Mouse (Mus musculus) right cerebral cortex, adult 2 months (tissue): ENCODE measurements around the gene 2410131K14Rik.

Experiments used
- DNase-seq, 2 experiments: peaks; one replicate each; pipeline ENCODE4 v3.0.0; 2021 to 2022; ENCODE audit warnings: low spot score in 2 of 2

Gene 2410131K14Rik

DNA sequence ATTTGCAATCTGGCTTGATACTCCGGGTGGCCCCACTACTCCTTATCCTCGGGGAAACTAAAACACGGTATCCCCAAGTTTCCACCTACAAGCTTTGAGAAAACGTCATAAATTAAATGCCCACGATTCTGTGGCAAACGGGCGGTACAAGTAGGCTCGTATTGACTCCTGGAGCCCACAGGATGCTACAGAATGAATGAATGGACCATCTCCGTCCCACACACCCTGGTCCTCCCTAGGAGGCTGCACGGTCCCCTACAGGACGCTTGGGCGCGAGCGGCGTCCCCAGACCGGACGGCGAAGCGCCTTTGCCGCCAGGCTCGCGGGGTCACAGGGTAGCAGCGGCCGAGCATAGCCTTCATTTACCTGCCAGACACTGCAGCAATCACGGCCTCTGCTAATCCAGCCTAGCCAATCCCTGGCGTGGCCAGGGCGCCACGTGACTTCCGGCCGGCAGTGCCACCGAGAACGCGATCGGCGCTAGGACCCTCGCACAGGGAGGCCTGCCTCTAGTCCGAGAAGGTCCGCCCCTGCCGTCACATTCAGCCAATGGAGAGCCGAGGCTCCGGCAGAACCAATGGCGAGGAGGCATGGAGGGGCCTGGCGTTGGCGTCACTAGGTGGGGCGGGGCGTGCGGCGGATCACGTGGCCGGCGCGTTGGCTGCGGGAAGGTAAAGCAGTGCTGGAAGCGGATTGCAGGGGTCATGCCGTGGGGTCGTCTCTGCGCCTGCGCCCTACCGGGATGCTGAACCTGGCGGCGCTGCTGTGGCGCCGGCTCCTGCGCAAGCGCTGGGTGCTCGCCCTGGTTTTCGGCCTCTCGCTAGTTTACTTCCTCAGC, at the start of gene 2410131K14Rik, which contains the start of gene Rnft2:
Gene 2410131K14Rik (plus strand): TSS at position 622 of the 838 bp plus-strand sequence.
Gene Rnft2 (minus strand): TSS at position 511 of the 838 bp plus-strand sequence.
- DNase-seq: peak; percentile 100

- no peak for DNase-seq
Measured at GRCm38 (mm10) chr5:118197421-118197820, 47.6 kb upstream of the 2410131K14Rik start.

DNA sequence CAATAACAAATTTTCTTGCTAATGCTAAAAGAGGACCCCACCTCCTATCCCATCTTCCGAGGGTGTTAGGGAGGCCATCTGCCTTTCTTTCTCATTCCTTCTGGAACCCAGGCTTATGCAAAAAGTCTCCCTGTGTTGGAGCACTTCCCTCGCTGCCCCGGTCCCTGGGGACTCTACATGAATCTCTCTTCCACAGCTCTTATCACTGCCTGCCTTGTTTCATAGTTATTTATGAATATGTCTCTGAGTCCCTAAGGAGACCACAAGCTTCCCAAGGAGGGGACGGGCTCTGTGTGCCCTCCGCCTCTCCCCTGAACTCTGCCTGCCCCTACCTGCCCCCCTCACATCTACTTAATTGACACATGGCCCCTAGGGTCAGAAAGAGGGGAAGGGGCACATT, 45.4 kb upstream of the 2410131K14Rik start:
- no peak for DNase-seq

DNA sequence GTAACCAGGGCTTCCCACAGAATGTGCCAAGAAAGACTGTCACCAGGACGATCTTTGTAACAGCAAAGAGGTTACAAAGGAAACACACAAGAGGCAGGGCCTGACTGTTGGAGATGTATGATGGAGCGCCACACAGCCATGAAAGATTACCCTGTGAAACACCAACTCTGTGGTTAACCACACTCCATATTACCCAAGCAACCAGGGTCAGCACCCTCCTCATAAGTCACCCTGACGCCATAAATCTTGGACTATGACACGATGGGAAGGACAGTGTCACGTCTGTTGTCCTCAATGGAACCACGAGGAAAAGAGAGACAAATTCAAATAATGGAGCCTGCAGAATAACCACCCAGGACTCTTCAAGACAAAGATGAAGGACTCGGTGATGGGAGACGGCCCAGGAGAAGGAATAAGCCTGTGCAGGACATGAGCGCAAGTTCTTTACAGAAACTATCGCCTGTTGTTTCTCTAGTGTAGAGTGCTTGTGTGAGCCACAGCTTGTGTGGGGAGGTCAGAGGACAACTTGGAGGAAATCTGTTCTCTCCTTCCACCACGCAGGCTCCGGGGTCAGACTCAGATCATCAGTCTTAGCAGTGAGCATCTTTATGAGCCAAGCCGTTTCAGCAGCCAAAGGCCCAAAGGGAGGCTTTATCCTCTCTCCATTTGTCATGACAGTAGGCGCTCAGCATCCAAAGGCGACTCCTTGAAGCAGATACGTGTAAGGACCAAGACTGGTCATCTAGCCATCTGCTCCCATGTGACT, 40.2 kb upstream of the 2410131K14Rik start:
- no peak for DNase-seq

DNA sequence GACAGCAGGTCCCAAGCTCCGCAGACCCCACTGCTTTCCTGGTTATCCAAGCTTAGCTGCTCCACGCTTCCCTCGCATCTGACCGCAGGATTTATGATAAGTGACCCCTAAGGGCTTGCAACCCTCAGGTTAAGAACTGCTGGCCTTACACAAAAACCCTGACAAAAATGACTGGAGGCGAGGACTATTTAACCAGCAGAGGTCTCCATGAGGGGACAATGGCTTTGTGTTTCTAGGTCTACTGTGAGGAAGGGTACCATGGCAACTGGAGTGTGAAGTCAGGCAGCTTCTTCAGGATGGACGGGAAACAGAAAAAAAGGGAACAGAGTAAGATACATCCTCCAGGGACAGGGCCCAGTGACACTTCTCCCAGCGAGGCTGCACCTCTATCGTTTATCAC, 39.2 kb upstream of the 2410131K14Rik start:
- DNase-seq: no peak

DNA sequence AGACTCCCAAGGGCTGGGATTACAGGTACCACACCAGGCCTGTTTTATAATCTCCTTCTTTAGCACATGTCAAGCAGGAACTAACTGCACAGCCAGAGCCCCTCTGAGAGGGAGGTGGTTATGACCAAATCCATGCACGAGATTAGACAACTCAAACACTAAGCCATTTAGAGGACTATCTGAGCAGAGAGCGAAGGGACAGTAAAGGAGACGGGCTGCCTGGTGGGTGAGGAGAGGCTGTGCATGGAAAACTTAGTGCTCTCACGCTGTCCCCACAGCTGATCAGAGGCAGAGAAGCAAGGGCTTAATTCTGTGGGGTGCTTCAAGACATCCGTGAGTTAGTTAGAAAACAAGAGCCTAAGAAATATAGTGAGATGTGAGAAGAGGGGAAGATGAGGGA, 31.0 kb upstream of the 2410131K14Rik start:
- DNase-seq: peak in 1 of 2 experiments; percentile 22

DNA sequence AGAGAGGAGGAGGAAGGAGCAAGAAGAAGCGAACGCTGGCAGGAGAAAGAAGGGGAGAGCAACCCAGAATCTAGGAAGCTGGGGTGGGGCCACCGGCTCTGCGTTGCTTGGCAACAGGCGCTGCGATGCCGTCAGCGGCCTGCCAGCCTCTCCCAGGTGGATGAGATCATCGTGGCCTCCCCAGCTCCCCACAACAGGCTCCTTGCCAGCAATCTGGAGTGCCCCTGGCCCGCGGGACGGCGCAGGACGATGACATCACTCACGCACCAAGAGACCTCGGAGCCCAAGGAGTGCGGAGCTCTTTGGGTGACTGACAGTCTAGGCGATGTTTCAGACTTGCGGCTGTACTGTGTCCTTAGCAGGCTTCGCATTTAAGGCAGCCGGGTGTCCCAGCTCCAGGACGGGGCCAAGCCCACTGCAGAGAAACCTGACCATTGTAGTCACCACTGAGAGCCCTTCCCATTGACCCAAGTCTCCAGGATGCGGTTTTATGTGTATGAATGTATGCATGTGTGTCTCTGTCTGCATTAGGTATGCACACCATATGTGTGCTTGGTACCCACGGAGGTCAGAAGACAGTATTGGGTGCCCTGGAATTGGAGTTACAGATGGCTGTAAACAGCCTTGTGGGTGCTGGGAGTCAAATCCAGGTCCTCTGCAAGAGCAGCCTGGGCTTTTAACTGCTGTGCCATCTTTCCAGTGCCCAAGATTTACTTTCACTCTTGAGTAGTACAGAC, 30.4 kb upstream of the 2410131K14Rik start:
- peak; percentile 91 to 92 for DNase-seq

DNA sequence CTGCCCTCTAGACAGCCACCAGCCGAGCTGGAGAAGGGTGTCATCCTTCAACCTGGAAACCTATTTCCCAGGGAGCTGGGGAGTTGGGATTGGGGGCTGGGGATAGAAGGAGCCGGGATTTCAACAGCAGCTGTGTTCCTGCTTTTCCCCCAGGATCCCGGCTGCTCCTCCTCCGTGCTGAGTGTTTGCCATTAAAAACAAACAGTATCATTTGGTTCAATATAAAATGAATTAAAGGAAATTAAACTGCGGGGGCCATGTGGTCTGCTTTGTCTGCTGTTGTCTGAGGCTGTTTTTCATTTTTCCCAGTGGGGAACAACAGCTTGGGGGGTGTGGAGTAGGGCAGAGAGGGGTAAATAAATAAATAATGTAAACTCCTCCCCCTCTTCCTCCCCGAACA, 27.6 kb upstream of the 2410131K14Rik start:
- peak in 1 of 2 experiments; percentile 20 for DNase-seq

GRCm38 (mm10) chr5:118223142-118223757, 21.8 kb upstream of the 2410131K14Rik start:
- DNase-seq: no peak

GRCm38 (mm10) chr5:118230071-118230611, 14.9 kb upstream of the 2410131K14Rik start:
- DNase-seq: peak in 1 of 2 experiments; percentile 28

GRCm38 (mm10) chr5:118236891-118237290, 8.1 kb upstream of the 2410131K14Rik start:
- no peak for DNase-seq

GRCm38 (mm10) chr5:118239671-118240070, 5.4 kb upstream of the 2410131K14Rik start:
- DNase-seq: no peak

DNA sequence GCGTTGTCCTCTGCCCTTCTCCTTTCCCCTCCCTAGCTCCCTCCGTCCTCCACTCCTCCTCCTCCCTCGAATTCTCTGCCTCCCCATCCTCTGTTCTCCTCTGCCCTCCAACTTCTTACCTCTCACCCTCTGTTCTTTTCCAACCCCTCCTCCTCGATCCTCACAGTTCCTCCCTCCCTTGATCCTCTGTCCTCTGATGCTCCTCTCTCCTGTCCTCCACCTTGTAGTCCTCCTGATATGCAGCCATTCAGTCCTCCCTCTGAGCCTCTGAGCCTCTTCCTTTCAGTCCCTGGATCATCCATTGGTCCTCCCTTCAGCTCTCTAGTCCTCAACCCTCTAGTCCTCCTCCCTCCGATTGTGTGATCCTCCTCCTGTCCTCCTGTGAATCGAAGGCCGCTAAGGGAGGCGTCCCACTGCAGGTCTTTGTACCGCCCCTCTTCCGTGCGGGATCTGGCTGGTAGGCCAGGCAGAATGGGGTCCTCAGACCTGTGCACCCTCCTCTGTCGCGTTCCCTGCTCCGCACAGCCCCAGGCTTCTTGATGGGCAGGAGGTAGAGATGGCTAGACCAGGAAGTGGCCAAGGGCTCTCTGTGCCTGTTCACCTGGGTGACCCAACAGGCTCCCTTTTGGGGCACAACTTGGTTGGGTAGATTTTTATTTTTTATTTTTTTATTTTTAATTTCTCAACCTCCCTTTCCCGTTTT, 730 bp downstream of the 2410131K14Rik start:
- DNase-seq: no peak

DNA sequence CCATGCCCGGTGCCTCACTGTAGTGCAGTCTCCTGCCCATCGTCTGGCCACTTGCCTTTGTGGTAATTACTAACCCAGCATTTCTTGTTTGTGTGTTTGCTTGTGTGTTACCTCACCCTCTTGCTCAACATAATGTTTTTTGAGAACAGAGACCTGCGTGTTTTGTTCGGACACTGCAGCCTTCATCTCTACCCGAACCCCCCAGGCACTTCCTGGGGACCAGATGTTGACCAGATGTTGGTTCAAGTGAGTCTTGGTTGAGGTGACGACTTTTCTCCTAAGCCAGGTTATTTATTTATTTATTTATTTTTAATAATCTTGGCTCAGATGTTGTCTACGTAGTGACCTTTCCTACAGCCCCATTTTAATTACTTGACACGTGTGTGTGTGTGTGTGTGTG, 2.4 kb downstream of the 2410131K14Rik start:
- DNase-seq: no peak

GRCm38 (mm10) chr5:118250987-118251386, 6.0 kb downstream of the 2410131K14Rik start:
- DNase-seq: no peak

DNA sequence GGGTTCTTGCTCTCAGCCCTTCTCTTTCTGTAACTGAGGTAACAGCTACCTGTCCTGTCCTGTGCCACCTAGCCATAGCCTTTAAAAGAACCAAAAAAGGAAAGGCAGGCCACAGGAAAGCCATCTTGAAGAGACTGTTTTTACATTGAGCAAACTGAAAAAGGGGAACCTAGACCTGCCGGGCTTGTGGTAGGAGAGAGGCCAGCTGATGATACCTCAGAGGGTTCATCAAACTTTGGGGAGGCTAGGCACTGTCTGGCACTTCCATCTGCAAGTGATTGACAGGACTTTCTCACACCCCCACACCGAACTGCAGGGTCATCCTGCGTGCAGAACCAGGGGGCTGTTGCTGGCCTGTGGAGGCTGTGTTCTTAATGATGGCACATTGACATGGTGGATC, 8.5 kb downstream of the 2410131K14Rik start:
- DNase-seq: no peak

GRCm38 (mm10) chr5:118256981-118257380, 12.0 kb downstream of the 2410131K14Rik start:
- no peak for DNase-seq

- DNase-seq: peak in 1 of 2 experiments; percentile 41
Measured at GRCm38 (mm10) chr5:118259152-118259551, 14.1 kb downstream of the 2410131K14Rik start.

GRCm38 (mm10) chr5:118259636-118260035, 14.6 kb downstream of the 2410131K14Rik start:
- DNase-seq: no peak

GRCm38 (mm10) chr5:118260055-118260454, 15.0 kb downstream of the 2410131K14Rik start:
- no peak for DNase-seq

GRCm38 (mm10) chr5:118260642-118261041, 15.6 kb downstream of the 2410131K14Rik start:
- no peak for DNase-seq
